Mouse (Mus musculus) liver, adult 2 months (tissue): Measurements from ENCODE around the gene Dhx30. TPM values are rescaled to one million over a fixed set of nuclear protein-coding genes. Genes with fewer than 3 reads are reported as not detected.

Experiments used
- DNase-seq: peaks from one replicate; pipeline ENCODE4 v3.0.0-alpha.2; 2011; ENCODE audit warnings: low read depth, low spot score; ENCODE audit errors: extremely low read depth
- H3K27ac ChIP-seq: fragments of 200-500 bp; replicated peaks from 2 replicates; pipeline ENCODE4 v1.5.1; 2012; ENCODE audit warnings: low read depth, mild to moderate bottlenecking, control low read depth, inconsistent platforms, low read length; ENCODE audit not compliant: insufficient read depth
- H3K27me3 ChIP-seq: fragments of 200-500 bp; 2 replicates; pipeline ENCODE4 v1.6.1; 2012; ENCODE audit warnings: mild to moderate bottlenecking, moderate library complexity, low read length, inconsistent platforms; ENCODE audit not compliant: control insufficient read depth, insufficient read depth
- H3K36me3 ChIP-seq: fragments of 200-500 bp; 2 replicates; pipeline ENCODE4 v1.6.1; 2012; ENCODE audit warnings: low read length, inconsistent platforms; ENCODE audit not compliant: control insufficient read depth, insufficient read depth
- H3K4me1 ChIP-seq: fragments of 200-500 bp; 2 replicates; pipeline ENCODE4 v1.6.1; 2011; ENCODE audit warnings: low read length; ENCODE audit not compliant: control insufficient read depth, insufficient read depth
- H3K4me3 ChIP-seq: fragments of 200-500 bp; 2 replicates; pipeline ENCODE4 v1.5.1; 2011; ENCODE audit warnings: low read depth, mild to moderate bottlenecking, control low read depth, low read length, moderate library complexity; ENCODE audit not compliant: insufficient read depth
- H3K79me2 ChIP-seq: fragments of 200-500 bp; 2 replicates; pipeline ENCODE4 v1.6.1; 2012; ENCODE audit warnings: inconsistent platforms, mild to moderate bottlenecking, low read length, moderate library complexity; ENCODE audit not compliant: control insufficient read depth, insufficient read depth
- H3K9ac ChIP-seq: fragments of 200-500 bp; 2 replicates; pipeline ENCODE4 v1.6.1; 2012; ENCODE audit warnings: low read depth, mild to moderate bottlenecking, control low read depth, inconsistent platforms, low read length
- CTCF ChIP-seq: fragments of 200-500 bp; IDR thresholded peaks from 2 replicates; pipeline ENCODE4 v1.5.1; 2011; ENCODE audit warnings: low read depth, low read length, control low read depth
- POLR2A ChIP-seq: fragments of 200-500 bp; IDR thresholded peaks from 2 replicates; pipeline ENCODE4 v1.6.1; 2011; ENCODE audit warnings: low read length, control low read depth; ENCODE audit not compliant: insufficient read depth; ENCODE audit errors: extremely low read depth
- WGBS: fragments of 180-500 bp; shearing (Covaris S2); methylation state at CpG from one replicate; pipeline ENCODE4 v1.1.7; 2018; 5-methylcytosine and 5-hydroxymethylcytosine counted together
- polyA plus RNA-seq: library from polyadenylated mRNA; depleted of rRNA; stranded (reverse); fragments of >200 nt; gene quantifications from 2 replicates; pipeline ENCODE4 v1.2.3, GENCODE M21; 2012
- total RNA-seq: library from RNA; depleted of rRNA; stranded (reverse); fragments of >200 nt; gene quantifications from 2 replicates; pipeline ENCODE4 v1.2.3, GENCODE M21; 2014

The Dhx30 gene
- total and polyA plus RNA-seq, 2 experiments, result 20.6 to 48.5 TPM

- no peak for TF ChIP-seq POLR2A
- TF ChIP-seq CTCF, result no peak
- peaks cover 29% of the 10 kb centered on the region for H3K36me3 ChIP-seq
- no peak overlapping the region for H3K27ac ChIP-seq
- no peaks in the 10 kb centered on the region for H3K79me2 ChIP-seq
- H3K27me3 ChIP-seq, result no peaks in the 10 kb centered on the region
- H3K4me3 ChIP-seq, result no peak overlapping the region
- 57% methylated on average over 9 of the region's 9 CpGs for WGBS
- H3K4me1 ChIP-seq, result no peaks in the 10 kb centered on the region
- H3K9ac ChIP-seq, result no peak overlapping the region
- no peak for DNase-seq
Measured at GRCm38 (mm10) chr9:110070358-110070757, 47.3 kb downstream of the Dhx30 start.

- peaks cover 32% of the 10 kb centered on the region for H3K36me3 ChIP-seq
Measured at GRCm38 (mm10) chr9:110068745-110069144, 48.9 kb downstream of the Dhx30 start.

GRCm38 (mm10) chr9:110064641-110065040, 53.0 kb downstream of the Dhx30 start:
- H3K79me2 ChIP-seq, result no peaks in the 10 kb centered on the region

More at GRCm38 (mm10) chr9:110068745-110069144, 48.9 kb downstream of the Dhx30 start:
- H3K4me3 ChIP-seq, result no peak overlapping the region
- no peaks in the 10 kb centered on the region for H3K27me3 ChIP-seq
- H3K9ac ChIP-seq, result no peak overlapping the region
- no peak for DNase-seq
- no peaks in the 10 kb centered on the region for H3K4me1 ChIP-seq
- no peak for TF ChIP-seq CTCF
- TF ChIP-seq POLR2A, result no peak
- no peak overlapping the region for H3K27ac ChIP-seq
- no peaks in the 10 kb centered on the region for H3K79me2 ChIP-seq
- WGBS, result 88% methylated on average over 6 of the region's 6 CpGs

GRCm38 (mm10) chr9:110062861-110063260, 54.8 kb downstream of the Dhx30 start:
- Histone ChIP-seq H3K9ac (no peak overlapping the region), H3K79me2 (no peaks in the 10 kb centered on the region), H3K27me3 (no peaks in the 10 kb centered on the region), H3K27ac (no peak overlapping the region), H3K4me3 (no peak overlapping the region), H3K36me3 (peaks cover 15% of the 10 kb centered on the region), H3K4me1 (no peaks in the 10 kb centered on the region)
- no peak for DNase-seq
- TF ChIP-seq POLR2A (no peak), CTCF (no peak)
- 94% methylated on average over 6 of the region's 6 CpGs for WGBS

More at GRCm38 (mm10) chr9:110064641-110065040, 53.0 kb downstream of the Dhx30 start:
- no peak for TF ChIP-seq POLR2A
- Histone ChIP-seq H3K4me1 (no peaks in the 10 kb centered on the region), H3K9ac (no peak overlapping the region), H3K4me3 (no peak overlapping the region), H3K27ac (no peak overlapping the region), H3K36me3 (peaks cover 27% of the 10 kb centered on the region), H3K27me3 (no peaks in the 10 kb centered on the region)
- DNase-seq, result no peak

GRCm38 (mm10) chr9:110062405-110062804, 55.2 kb downstream of the Dhx30 start:
- no peaks in the 10 kb centered on the region for H3K27me3 ChIP-seq
- WGBS, result 84% methylated on average over 7 of the region's 7 CpGs
- no peaks in the 10 kb centered on the region for H3K4me1 ChIP-seq
- no peak for TF ChIP-seq POLR2A
- no peak for TF ChIP-seq CTCF
- no peak overlapping the region for H3K9ac ChIP-seq
- H3K79me2 ChIP-seq, result no peaks in the 10 kb centered on the region
- no peak overlapping the region for H3K27ac ChIP-seq
- no peak overlapping the region for H3K4me3 ChIP-seq
- H3K36me3 ChIP-seq, result peaks cover 13% of the 10 kb centered on the region
- no peak for DNase-seq

GRCm38 (mm10) chr9:110060761-110061160, 56.9 kb downstream of the Dhx30 start:
- no peak for DNase-seq
- no peaks in the 10 kb centered on the region for H3K79me2 ChIP-seq
- no peaks in the 10 kb centered on the region for H3K4me1 ChIP-seq
- H3K36me3 ChIP-seq, result peaks cover 8% of the 10 kb centered on the region; the same call in 1 of the 2 replicates
- H3K4me3 ChIP-seq, result no peak overlapping the region
- H3K27ac ChIP-seq, result no peak overlapping the region
- H3K27me3 ChIP-seq, result no peaks in the 10 kb centered on the region
- 94% methylated on average over 2 of the region's 2 CpGs for WGBS
- no peak overlapping the region for H3K9ac ChIP-seq
- TF ChIP-seq CTCF, result no peak
- no peak for TF ChIP-seq POLR2A
